Mouse (Mus musculus) embryonic facial prominence, embryonic 14.5 days (tissue): ENCODE results near the gene Rnf135. TPM values are rescaled to one million over a fixed set of nuclear protein-coding genes. Genes with fewer than 3 reads are reported as not detected.
"Not testable (repeated sequence)": the region's sequence is repeated elsewhere in the genome, so short reads cannot be mapped to it uniquely, and the experiment has no call there.

Source experiments
- ATAC-seq: fragments of 200-750 bp; cut with Nextera tagmentation; 2 replicates; pipeline ENCODE4 v1.8.0; 2017; ENCODE audit warnings: low read depth, moderate number of reproducible peaks, moderate TSS enrichment
- DNase-seq: peaks from one replicate; pipeline ENCODE4 v3.0.0-alpha.2; 2015; ENCODE audit warnings: low spot score
- H3K27ac ChIP-seq: fragments of 300-500 bp; sonication (generic); replicated peaks from 2 replicates; pipeline ENCODE4 v1.5.1; 2014; ENCODE audit warnings: low read depth, mild to moderate bottlenecking, low read length, moderate library complexity
- H3K27me3 ChIP-seq: fragments of 300-500 bp; sonication (generic); replicated peaks from 2 replicates; pipeline ENCODE4 v1.6.1; 2014; ENCODE audit warnings: low read length; ENCODE audit not compliant: control insufficient read depth, insufficient read depth
- H3K36me3 ChIP-seq: fragments of 300-500 bp; sonication (generic); 2 replicates; pipeline ENCODE4 v1.6.1; 2014; ENCODE audit warnings: low read length, mixed read lengths; ENCODE audit not compliant: control insufficient read depth, insufficient read depth
- H3K4me1 ChIP-seq: fragments of 300-500 bp; sonication (generic); 2 replicates; pipeline ENCODE4 v1.6.1; 2014; ENCODE audit warnings: antibody characterized with exemption, low read length; ENCODE audit not compliant: control insufficient read depth, insufficient read depth
- H3K4me2 ChIP-seq: fragments of 300-500 bp; sonication (generic); 2 replicates; pipeline ENCODE4 v1.6.1; 2014; ENCODE audit warnings: low read depth, mild to moderate bottlenecking, low read length, moderate library complexity, mixed read lengths
- H3K4me3 ChIP-seq: fragments of 300-500 bp; sonication (generic); 2 replicates; pipeline ENCODE4 v1.5.1; 2014; ENCODE audit warnings: low read depth, mild to moderate bottlenecking, low read length
- H3K9ac ChIP-seq: fragments of 300-500 bp; sonication (generic); 2 replicates; pipeline ENCODE4 v1.6.1; 2014; ENCODE audit warnings: low read depth, mild to moderate bottlenecking, low read length, moderate library complexity, mixed read lengths
- H3K9me3 ChIP-seq: fragments of 300-500 bp; sonication (generic); 2 replicates; pipeline ENCODE4 v1.6.1; 2016; ENCODE audit warnings: low read length; ENCODE audit not compliant: control insufficient read depth
- WGBS: fragments of 180-500 bp; shearing (Covaris S2); extraction: QIAGEN DNeasy Blood & Tissue Kit; methylation state at CpG from one replicate; pipeline ENCODE4 v1.1.7; 2014; 5-methylcytosine and 5-hydroxymethylcytosine counted together
- polyA plus RNA-seq: library from polyadenylated mRNA; unstranded; fragments of >200 nt; fragmentation: Nextera tagmentation; extraction: Ambion mirVana; gene quantifications from 2 replicates; pipeline ENCODE4 v1.2.1, GENCODE M21; 2014

Gene Rnf135
- polyA plus RNA-seq, 1 experiment from 2014 or later: 6.7 TPM

DNA sequence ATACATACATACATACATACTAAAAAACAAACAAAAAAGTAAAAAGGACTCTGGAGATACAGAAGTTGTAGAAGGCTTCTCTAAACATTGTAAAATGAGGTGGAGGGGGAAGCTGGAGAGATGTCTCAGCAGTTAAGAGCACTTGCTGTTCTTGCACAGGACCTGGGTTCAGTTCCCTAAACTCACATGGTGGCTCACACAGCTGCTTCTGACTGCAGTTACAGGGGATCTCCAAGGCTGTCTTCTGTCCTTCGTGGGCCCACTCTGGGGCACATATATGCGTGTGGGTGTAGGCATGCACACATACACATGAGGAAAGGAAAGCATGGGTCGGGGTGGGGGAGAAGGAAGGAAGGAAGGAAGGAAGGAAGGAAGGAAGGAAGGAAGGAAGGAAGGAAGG, 14.0 kb upstream of the Rnf135 start:
- Histone ChIP-seq H3K4me3 (no peak overlapping the region), H3K27ac (no peak overlapping the region), H3K36me3 (no peaks in the 10 kb centered on the region), H3K9ac (no peak overlapping the region), H3K9me3 (no peaks in the 10 kb centered on the region), H3K4me2 (no peak overlapping the region), H3K27me3 (no peaks in the 10 kb centered on the region), H3K4me1 (no peaks in the 10 kb centered on the region)
- no peak for DNase-seq
- no peak for ATAC-seq
- 92% methylated on average over 3 of the region's 3 CpGs for WGBS

DNA sequence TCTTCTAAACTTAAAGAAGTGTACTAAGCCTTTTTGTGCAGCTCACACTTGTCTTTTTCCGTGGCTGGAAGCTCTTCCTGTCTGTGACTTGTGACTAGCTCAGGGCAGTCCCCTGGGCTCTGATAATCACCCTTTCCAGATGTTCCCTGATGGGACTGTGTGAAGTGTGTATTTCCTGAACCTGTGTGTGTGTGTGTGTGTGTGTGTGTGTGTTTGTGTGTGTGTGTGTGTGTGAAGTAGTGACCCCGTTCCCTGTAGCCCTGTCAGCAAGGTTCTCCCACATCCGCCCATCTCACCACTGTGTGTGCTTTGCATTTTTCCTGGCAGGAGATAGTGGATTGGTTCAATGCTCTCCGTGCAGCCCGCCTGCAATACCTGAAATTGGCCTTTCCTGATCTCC, 13.3 kb upstream of the Rnf135 start:
- DNase-seq (no peak), ATAC-seq (no peak)
- Histone ChIP-seq H3K27me3 (no peaks in the 10 kb centered on the region), H3K9ac (no peak overlapping the region), H3K4me1 (no peaks in the 10 kb centered on the region), H3K27ac (no peak overlapping the region), H3K4me2 (no peak overlapping the region), H3K36me3 (no peaks in the 10 kb centered on the region), H3K9me3 (no peaks in the 10 kb centered on the region), H3K4me3 (no peak overlapping the region)
- WGBS: 58% methylated on average over 5 of the region's 5 CpGs

DNA sequence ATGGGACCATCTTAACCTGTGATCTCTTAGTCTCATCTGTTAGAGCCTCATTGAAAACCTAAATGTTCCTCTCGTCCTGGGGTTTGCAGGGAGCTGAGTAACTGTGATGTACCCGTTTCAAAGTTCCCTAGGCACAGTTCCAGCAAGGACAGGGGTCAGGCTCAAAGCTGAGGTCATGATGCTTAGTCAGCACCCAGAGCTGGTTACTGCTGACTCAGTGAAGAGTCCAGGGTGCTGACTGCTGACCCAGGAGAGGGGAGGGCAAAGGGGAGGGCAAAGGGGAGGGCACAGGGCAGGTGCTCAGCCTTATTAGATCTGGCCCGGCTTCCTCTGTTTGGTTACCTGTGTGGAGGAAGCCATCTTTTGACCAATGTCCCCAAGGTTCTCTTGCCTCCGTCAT, 11.8 kb upstream of the Rnf135 start:
- no peak overlapping the region for H3K4me2 ChIP-seq
- no peaks in the 10 kb centered on the region for H3K4me1 ChIP-seq
- WGBS: 68% methylated on average over 4 of the region's 4 CpGs
- H3K27ac ChIP-seq: no peak overlapping the region
- no peaks in the 10 kb centered on the region for H3K36me3 ChIP-seq
- H3K9ac ChIP-seq: no peak overlapping the region
- H3K4me3 ChIP-seq: no peak overlapping the region
- DNase-seq (no peak), ATAC-seq (no peak)
- no peaks in the 10 kb centered on the region for H3K27me3 ChIP-seq
- H3K9me3 ChIP-seq: no peaks in the 10 kb centered on the region

DNA sequence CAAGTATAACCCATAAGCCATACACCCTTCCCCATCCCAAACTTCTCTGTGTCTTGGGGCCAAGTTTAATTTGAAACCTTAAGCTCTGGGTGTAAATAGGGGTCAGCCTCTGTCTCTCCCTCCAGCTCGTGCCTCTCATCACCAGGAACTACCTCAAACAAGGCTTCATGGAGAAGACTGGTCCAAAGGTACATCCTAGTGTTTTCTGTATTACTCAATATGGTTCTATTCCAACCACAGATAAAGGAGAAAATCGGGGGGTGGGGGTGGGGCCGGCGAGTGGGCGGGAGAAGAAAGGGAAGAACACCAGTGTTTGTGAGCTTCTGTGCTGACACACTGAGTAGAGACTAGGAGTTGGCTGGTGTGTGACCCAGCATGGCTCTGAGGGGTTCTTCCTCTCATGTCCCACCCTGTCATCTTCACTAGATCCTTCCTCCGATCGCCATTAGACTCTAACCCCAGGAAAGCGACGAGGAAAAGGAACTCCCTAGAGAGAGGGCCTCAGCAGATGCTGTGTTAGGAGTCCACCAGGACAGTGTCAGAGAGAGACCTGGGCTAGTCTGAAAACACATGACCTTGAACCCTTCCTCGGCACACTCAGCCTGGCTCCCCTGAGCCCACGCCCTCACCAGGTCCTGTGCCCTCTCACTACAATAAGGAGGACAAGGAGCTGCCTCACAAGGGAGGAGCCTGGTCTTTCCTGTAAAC, 9.5 kb upstream of the Rnf135 start:
- H3K4me2 ChIP-seq: no peak overlapping the region
- H3K9me3 ChIP-seq: no peaks in the 10 kb centered on the region
- 76% methylated on average over 11 of the region's 11 CpGs for WGBS
- H3K27ac ChIP-seq: no peak overlapping the region
- no peak overlapping the region for H3K9ac ChIP-seq
- ATAC-seq (no peak), DNase-seq (no peak)
- H3K36me3 ChIP-seq: no peaks in the 10 kb centered on the region
- H3K4me3 ChIP-seq: no peak overlapping the region
- H3K27me3 ChIP-seq: no peaks in the 10 kb centered on the region
- H3K4me1 ChIP-seq: no peaks in the 10 kb centered on the region

DNA sequence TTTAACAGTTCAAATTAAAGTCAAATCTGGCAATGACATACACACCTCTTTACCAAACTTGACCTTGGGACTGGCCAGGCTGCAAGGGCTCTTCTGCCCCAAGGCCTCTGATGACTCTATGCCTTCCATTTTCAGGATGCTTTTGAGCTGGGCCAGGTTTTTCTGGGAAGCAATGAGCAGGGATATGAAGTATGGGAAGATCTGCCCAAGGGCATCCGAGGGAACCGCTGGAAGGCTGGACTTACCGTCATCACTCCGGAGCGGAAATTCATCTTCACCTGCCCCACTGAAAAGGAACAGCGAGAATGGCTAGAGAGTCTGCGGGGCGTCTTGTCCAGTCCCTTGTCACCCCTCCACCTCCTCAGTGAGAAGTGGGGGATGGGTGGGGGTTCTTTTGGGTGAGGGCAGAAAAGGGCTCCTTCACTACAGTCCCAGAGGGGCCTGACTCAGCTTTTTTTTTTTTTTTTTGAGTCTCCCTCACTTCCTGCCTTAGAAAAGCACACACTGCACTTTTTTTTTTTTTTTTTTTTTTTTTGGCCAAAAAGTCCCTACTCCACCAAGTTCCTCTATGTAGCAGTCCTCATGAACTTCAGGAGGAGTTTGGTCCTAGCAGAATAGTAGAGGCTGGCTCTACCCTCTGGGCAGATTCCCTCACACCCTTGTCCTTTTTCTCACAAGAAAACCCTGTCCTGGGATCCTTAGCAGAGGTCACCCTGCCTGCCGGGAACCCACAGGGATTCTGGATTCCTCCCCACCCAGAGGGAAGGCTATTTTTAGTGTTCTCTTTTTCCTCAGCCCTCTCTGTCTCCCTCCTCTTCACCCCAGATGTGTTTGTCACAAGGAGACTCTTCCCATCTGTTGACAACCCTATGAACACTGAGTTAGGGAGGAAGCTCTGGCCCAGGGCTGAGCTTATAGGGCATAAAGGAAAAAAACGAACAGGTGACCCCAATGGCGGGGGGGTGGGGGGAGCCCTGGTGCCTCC, 6.4 kb upstream of the Rnf135 start:
- Histone ChIP-seq H3K27me3 (no peaks in the 10 kb centered on the region), H3K4me2 (no peak overlapping the region), H3K9me3 (no peaks in the 10 kb centered on the region), H3K9ac (no peak overlapping the region), H3K4me3 (no peak overlapping the region), H3K4me1 (no peaks in the 10 kb centered on the region), H3K27ac (no peak overlapping the region), H3K36me3 (no peaks in the 10 kb centered on the region)
- no peak for DNase-seq
- ATAC-seq: no peak
- WGBS: 67% methylated on average over 11 of the region's 11 CpGs

DNA sequence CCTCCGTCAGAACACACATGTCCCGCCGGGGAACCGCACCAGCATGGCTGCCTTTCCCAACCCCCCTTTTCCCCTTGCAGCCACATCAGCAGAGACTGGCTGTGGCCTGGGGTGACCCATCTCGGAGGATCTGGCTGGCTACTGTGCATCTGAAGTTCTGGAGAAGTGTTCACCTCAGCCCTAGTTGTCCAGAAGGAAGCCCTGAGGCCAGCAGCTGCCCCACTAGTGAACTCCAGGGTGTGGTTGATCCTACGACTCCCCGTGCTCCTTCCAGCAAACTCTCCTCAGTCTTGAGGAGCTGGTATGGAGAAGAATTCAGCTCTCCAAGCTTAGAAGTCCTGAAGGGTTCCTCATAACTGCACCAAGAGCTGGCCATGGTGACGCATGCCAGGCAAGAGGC, 5.3 kb upstream of the Rnf135 start:
- WGBS: 75% methylated on average over 8 of the region's 8 CpGs
- H3K27me3 ChIP-seq: no peaks in the 10 kb centered on the region
- no peaks in the 10 kb centered on the region for H3K4me1 ChIP-seq
- H3K9me3 ChIP-seq: no peaks in the 10 kb centered on the region
- no peak overlapping the region for H3K4me2 ChIP-seq
- no peak overlapping the region for H3K9ac ChIP-seq
- H3K36me3 ChIP-seq: no peaks in the 10 kb centered on the region
- DNase-seq: no peak
- H3K27ac ChIP-seq: no peak overlapping the region
- ATAC-seq: no peak
- no peak overlapping the region for H3K4me3 ChIP-seq

DNA sequence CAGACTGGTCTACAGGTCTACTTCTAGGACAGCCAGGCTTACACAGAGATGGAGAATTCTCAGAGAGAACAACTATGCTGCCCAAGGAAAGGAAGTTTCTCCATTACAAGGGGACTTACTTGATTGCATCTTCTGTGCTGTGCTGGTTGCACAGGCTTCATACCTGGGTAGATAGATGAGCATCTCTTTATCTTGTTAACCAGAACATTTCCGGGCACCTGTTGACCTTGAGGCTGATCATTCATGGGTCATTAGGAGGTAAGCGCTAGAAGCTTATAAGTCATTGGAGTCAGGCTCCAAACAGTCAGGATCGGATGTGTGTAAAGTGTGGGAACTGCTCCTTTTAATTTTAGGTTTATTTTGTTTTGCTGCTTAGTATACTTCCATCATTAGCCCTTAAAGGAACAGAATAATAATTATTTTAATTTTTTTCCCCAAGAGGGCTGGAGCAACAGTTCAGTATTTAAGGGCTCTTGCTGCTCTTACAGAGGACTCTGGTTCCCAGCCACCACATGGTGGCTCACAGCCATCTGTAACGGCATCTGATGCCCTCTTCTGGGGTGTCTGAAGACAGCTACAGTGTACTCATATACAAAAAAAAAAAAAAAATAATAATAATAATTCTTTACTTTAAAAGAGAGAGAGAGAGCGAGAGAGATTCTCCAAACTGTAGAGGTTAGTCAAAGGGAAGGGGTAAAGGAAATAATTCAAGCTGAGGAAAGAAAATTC, 2.5 kb upstream of the Rnf135 start:
- Histone ChIP-seq H3K4me2 (no peak overlapping the region), H3K9ac (no peak overlapping the region), H3K4me1 (no peaks in the 10 kb centered on the region), H3K9me3 (no peaks in the 10 kb centered on the region), H3K4me3 (no peak overlapping the region), H3K36me3 (no peaks in the 10 kb centered on the region), H3K27ac (no peak overlapping the region), H3K27me3 (no peaks in the 10 kb centered on the region)
- 71% methylated on average over 5 of the region's 5 CpGs for WGBS
- no peak for DNase-seq
- ATAC-seq: no peak

DNA sequence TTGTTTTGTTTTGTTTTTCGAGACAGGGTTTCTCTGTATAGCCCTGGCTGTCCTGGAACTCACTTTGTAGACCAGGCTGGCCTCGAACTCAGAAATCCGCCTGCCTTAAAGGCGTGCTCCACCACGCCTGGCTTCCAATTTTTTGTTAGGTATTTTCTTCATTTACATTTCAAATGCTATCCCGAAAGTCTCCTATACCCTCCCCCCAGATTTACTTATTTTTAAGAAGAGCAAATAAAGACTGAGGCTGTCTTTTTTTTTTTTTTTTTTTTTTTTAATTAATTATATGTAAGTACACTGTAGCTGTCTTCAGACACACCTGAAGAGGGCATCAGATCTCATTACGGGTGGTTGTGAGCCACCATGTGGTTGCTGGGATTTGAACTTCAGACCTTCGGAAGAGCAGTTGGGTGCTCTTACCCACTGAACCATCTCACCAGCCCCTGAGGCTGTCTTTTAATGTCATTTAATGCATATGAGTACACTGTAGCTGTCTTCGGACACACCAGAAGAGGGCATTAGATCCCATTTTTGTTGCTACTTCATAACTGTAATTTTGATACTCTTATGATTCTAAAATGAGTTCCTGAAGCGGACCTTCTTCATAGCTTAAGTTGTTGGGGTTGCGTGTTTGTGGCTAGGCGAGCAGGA, 472 bp upstream of the Rnf135 start:
- H3K36me3 ChIP-seq, H3K4me1 ChIP-seq, DNase-seq, H3K27me3 ChIP-seq, H3K9me3 ChIP-seq: not testable (repeated sequence)
- Histone ChIP-seq H3K27ac (peak overlapping the region; percentile 88; the same call in 1 of the 2 replicates), H3K4me2 (peak overlapping the region; percentile 72), H3K9ac (peak overlapping the region; percentile 83), H3K4me3 (peak overlapping the region; percentile 69)
- ATAC-seq: peak; percentile 80
- 45% methylated on average over 12 of the region's 12 CpGs for WGBS
